Mouse (Mus musculus): ENCODE results near the gene Gm11554.
"Not testable (repeated sequence)": the region's sequence is repeated elsewhere in the genome, so short reads cannot be mapped to it uniquely, and the experiment has no call there.

Gm11554 gene

DNA sequence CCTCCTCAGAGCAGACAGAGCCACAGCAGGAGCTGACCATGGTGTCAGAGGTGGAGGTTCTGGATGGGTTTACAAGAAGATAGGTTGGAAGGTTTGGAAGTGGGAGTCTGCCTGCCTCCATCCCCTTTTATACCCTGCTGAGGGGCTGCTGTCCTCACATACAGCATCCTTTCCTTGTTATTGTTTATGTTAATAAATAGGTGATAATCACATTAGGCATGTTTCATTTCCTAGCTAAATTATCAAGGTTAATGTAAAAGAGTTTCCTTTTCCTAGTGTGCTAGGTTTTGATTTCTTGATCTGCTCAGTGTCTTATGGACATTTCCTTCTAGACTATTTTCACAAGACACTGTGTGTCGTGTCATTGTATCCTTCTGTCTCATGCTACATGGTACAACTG lies at the start of gene Gm11554:
Gm11554 (minus strand) TSS at position 101 of the 400 bp plus-strand sequence.
- DNase-seq (ENCODE audit: low spot score in 2 of 2) = not testable (repeated sequence)

DNA sequence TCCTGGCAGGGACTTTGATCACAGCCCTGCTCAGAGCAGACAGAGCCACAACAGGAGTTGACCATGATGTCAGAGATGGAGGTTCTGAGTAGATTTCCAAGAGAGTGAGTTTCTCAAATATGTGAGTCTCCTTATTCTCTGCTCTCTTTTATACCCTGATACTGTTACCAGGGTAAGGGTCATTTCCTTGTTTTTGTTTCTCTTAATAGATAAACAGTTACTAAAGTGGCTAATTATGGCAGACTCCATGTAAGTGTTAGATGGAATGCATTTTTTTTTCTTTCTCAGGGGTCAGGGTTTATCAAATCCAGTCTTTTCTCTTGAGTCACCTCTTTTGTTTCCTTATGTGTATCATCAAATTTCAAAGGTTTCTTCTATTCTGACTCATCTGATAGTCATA lies 47.3 kb upstream of the Gm11554 start, which contains the start of gene Krtap4-16:
Krtap4-16 (minus strand) TSS at position 101 of the 400 bp plus-strand sequence.
- DNase-seq (ENCODE audit: low spot score in 2 of 2) = no peak

DNA sequence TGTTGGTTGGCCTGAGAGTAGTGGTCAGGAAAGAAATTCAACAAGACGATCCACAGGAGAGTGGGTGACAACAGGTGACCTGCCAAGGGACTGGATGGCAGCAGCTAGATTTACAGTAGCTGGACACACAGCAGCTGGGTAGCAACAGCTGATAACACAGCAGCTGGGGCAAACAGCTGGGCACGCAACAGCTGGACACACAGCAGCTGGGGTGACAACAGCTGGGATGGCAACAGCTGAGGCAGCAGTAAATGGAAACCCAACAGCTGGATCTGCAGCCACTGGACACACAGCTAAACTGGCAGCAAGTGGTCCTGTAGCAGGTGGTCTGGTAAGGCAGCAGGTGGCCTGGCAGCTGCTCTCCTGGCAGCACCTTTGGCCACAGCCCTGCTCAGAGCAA lies 42.5 kb upstream of the Gm11554 start:
- no peak for DNase-seq (ENCODE audit: low spot score in 2 of 2)

DNA sequence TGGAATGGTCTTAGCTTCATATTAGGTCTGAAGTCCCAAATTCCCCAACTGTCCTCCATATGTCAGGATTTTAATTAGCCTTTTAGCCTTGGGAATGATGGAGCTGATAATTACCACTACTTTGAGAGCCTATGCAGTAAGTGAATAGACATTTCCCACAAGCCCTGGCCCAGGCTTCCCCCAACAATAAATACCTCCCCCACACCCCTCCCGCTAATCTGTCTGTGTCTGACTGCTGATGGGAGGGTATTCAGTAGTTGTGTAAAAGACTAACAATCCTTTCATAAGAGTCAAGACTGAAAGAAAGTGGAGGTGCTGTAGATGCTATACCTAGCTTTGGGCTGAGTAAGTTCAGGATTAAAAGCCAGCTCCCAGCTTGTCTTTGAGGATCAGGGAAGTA lies 37.9 kb upstream of the Gm11554 start:
- no peak for DNase-seq (ENCODE audit: low spot score in 2 of 2)

DNA sequence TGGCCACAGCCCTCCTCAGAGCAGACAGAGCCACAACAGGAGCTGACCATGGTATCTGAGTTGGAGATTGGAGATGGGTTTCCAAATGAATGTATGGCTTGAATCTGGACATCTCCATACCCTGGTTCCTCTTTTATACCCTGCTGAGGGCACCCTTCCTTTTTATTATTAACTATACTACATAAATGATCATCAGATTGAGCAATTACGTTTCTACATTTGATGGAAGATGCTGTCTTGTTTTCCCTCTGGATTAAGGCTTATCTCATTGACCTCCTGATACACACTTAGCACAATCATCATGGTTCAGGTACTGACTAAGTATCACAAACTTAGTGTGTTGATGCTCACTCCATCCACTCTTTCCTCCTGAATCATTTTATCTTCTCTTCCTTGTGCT lies 33.7 kb upstream of the Gm11554 start, which contains the start of gene 2300003K06Rik:
2300003K06Rik (minus strand) TSS at position 101 of the 400 bp plus-strand sequence.
- no peak for DNase-seq (ENCODE audit: low spot score in 2 of 2)

DNA sequence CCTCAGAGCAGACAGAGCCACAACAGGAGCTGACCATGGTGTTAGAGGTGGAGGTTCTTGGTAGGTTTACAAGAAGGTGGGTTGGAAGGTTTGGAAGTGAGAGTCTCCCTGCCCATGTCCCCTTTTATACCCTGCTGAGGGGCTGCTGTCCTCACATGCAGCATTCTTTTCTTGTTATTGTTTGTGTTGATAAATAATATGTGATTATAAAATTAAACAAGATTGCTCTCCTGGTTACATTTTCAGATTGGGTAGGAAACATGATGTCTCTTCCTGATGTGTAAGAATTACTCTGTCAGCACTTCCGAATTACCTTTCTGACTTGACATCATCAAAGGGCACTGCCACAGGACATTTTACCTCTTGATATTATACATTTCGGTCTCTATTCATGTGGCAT lies 11.3 kb upstream of the Gm11554 start, which contains the start of gene Gm11564:
Gm11564 (minus strand) TSS at position 101 of the 400 bp plus-strand sequence.
- not testable (repeated sequence) for DNase-seq (ENCODE audit: low spot score in 2 of 2)

DNA sequence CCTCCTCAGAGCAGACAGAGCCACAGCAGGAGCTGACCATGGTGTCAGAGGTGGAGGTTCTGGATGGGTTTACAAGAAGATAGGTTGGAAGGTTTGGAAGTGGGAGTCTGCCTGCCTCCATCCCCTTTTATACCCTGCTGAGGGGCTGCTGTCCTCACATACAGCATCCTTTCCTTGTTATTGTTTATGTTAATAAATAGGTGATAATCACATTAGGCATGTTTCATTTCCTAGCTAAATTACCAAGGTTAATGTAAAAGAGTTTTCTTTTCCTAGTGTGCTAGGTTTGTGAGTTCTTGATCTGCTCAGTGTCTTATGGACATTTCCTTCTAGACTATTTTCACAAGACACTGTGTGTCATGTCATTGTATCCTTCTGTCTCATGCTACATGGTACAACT lies 5.5 kb upstream of the Gm11554 start, which contains the start of gene Krtap4-13:
Krtap4-13 (minus strand) TSS at position 101 of the 400 bp plus-strand sequence.
- not testable (repeated sequence) for DNase-seq (ENCODE audit: low spot score in 2 of 2)

DNA sequence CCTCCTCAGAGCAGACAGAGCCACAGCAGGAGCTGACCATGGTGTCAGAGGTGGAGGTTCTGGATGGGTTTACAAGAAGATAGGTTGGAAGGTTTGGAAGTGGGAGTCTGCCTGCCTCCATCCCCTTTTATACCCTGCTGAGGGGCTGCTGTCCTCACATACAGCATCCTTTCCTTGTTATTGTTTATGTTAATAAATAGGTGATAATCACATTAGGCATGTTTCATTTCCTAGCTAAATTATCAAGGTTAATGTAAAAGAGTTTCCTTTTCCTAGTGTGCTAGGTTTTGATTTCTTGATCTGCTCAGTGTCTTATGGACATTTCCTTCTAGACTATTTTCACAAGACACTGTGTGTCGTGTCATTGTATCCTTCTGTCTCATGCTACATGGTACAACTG lies 5.4 kb downstream of the Gm11554 start, which contains the start of gene Gm11569:
Gm11569 (minus strand) TSS at position 101 of the 400 bp plus-strand sequence.
- DNase-seq (ENCODE audit: low spot score in 2 of 2) = not testable (repeated sequence)

DNA sequence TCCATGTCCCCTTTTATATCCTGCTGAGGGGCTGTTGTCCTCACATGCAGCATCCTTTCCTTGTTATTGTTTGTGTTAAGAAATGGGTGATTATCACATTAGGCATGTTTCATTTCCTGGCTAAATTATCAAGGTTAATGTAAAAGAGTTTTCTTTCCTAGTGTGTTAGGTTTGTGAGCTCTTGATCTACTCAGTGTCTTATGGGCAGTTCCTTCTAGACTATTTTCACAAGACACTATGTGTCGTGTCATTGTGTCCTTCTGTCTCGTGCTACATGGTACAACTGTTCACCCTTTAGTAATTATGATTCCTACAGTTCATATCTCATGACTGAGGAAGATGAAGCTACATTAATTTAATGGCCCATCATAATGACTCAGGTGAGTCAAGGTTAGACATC lies 10.9 kb downstream of the Gm11554 start, which contains the start of gene Gm11596:
Gm11596 (minus strand) TSS at position 101 of the 400 bp plus-strand sequence.
- no peak for DNase-seq (ENCODE audit: low spot score in 2 of 2)

DNA sequence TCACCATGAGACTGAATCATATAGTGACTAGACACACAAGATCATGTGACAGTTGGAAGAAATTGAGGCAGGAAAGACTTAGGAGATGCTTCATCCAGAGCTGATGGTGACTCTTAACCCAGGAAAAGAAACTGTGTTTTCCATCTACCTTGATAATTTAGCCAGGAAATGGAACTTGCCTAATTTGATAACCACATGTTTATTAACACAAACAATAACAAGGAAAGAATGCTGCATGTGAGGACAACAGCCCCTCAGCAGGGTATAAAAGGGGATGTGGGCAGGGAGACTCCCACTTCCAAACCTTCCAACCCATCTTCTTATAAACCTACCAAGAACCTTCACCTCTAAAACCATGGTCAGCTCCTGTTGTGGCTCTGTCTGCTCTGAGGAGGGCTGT lies 19.3 kb downstream of the Gm11554 start, which contains the start of gene Krtap4-9:
Krtap4-9 (plus strand) TSS at position 301 of the 400 bp plus-strand sequence.
- not testable (repeated sequence) for DNase-seq (ENCODE audit: low spot score in 2 of 2)

DNA sequence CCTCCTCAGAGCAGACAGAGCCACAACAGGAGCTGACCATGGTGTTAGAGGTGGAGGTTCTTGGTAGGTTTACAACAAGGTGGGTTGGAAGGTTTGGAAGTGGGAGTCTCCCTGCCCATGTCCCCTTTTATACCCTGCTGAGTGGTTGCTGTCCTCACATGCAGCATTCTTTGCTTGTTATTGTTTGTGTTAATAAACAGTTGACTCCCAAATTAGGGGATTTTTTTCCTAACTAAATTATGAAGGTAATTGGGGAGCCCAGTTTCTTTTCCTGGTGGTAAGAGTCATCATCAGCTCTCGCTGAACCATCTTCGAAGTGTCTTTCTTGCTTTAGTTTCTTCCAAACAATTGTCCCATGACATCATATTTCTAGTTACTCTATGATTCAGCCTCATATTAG lies 23.6 kb downstream of the Gm11554 start, which contains the start of gene Krtap4-8:
Krtap4-8 (minus strand) TSS at position 101 of the 400 bp plus-strand sequence.
- DNase-seq (ENCODE audit: low spot score in 2 of 2) = no peak

DNA sequence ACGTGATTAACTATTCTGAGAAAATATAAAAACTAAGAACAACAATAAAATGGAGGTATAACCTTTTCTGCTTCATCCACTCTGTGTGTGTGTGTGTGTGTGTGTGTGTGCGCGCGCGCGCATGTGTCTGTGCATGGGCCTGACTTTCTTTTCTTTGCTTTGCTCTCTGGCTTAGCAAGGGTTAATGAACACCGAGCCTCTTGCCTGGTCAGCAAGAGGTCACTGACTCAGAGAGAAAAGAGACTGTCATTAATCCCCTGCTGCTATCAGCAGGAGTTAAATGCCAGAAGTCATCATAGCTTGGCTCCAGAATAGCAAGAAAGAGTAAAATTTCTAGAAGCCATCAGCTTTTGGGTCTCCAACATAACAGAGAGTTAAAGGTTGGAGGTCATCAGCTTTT lies 25.8 kb downstream of the Gm11554 start:
- no peak for DNase-seq (ENCODE audit: low spot score in 2 of 2)

DNA sequence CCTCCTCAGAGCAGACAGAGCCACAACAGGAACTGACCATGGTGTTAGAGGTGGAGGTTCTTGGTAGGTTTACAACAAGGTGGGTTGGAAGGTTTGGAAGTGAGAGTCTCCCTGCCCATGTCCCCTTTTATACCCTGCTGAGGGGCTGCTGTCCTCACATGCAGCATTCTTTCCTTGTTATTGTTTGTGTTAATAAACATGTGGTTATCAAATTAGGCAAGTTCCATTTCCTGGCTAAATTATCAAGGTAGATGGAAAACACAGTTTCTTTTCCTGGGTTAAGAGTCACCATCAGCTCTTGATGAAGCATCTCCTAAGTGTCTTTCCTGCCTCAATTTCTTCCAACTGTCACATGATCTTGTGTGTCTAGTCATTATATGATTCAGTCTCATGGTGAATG lies 31.4 kb downstream of the Gm11554 start, which contains the start of gene Gm11595:
Gm11595 (minus strand) TSS at position 101 of the 400 bp plus-strand sequence.
- not testable (repeated sequence) for DNase-seq (ENCODE audit: low spot score in 2 of 2)

DNA sequence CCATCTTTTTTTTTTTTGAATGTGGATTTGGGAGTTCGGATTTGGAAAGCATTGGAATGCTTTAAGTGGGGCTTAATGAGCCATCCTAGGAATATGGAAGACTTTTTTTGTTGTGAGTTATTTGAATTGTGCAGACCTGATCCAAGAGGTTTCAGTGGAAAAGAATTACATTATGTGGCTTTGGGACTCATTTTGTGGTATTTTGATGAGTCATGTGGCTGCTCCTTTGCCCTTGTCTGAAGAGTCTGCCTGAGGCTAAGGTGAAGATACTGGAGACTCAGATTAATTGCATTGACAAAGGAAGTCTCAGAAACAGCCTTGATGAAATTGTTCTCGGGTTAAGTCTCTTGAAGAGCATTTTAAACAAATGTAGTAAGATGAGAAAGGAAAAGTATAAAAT lies 35.8 kb downstream of the Gm11554 start:
- DNase-seq (ENCODE audit: low spot score in 2 of 2) = no peak

DNA sequence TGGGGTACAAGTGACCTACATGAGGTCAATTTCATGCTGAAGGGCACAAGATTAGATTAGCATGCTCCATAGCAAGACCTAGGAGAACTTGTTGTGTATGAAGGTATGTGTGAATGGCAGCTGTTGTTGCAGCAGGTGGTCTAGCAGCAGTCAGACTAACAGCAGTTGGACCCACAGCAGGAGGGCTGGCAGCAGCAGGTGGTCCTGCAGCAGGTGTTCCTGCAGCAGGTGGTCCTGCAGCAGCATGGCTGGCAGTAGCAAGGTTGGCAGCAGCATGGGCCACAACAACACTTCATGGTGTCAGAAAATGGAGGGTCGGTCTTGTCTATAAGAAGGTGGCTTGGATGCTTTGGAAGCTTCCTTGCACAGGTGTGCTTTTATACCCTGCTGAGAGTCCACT lies 45.4 kb downstream of the Gm11554 start:
- DNase-seq (ENCODE audit: low spot score in 2 of 2) = no peak
